Comparison of ENCODE assay signal across 18 mouse cellular contexts in genomic region chr11:84382450-84382849, GRCm38 (mm10).
DNase-seq lines count a peak whose midpoint lies in the region; ATAC-seq lines count a peak whose summit lies in the region.
"Had no signal": no experiment of that assay in that cellular context is flagged by ENCODE, and none has a peak within 500 bp of the region (broad histone marks: within the 10 kb centered on the region; RNA-seq: fewer than 3 reads in every experiment).

No protein-coding gene starts in this region.

- WGBS in heart, embryonic 11.5 days (ENCODE audit: insufficient replicate concordance) = 87% methylated on average over 13 of the region's 13 CpGs
- 17% methylated on average over 13 of the region's 13 CpGs for WGBS in forebrain, embryonic 13.5 days
- WGBS in neural tube, embryonic 12.5 days = 29% methylated on average over 13 of the region's 13 CpGs

- H3K4me3 ChIP-seq in heart, embryonic 11.5 days (ENCODE audit: low read depth, low read length) = no peak overlapping the region
- no peak overlapping the region for H3K4me3 ChIP-seq in forebrain, embryonic 13.5 days
- H3K4me3 ChIP-seq in neural tube, embryonic 12.5 days = no peak overlapping the region
- H3K4me3 ChIP-seq: gastrocnemius, adult 2 months; kidney, embryonic 15.5 days; limb, embryonic 12.5 days had no signal

- no peaks in the 10 kb centered on the region; the same call in 1 of the 2 replicates for H3K36me3 ChIP-seq in heart, embryonic 11.5 days (ENCODE audit: control insufficient read depth, insufficient read depth, low read length)
- H3K36me3 ChIP-seq in forebrain, embryonic 13.5 days (ENCODE audit: poor library complexity, severe bottlenecking) = peaks cover 9% of the 10 kb centered on the region; the same call in 1 of the 2 replicates
- no peaks in the 10 kb centered on the region for H3K36me3 ChIP-seq in neural tube, embryonic 12.5 days

- ATAC-seq in heart, embryonic 11.5 days (replicated peaks; ENCODE audit: insufficient number of reproducible peaks, low FRiP score, low TSS enrichment) = no peak
- ATAC-seq in forebrain, embryonic 13.5 days = peak; percentile 50; the same call in 1 of the 2 replicates
- ATAC-seq in neural tube, embryonic 12.5 days (ENCODE audit: low FRiP score, low read depth) = peak; percentile 93
- ATAC-seq: inflammation-experienced regulatory T-cells, adult 6 months; lung, postnatal 0 days had no signal

- H3K27me3 ChIP-seq in heart, embryonic 11.5 days (ENCODE audit: control insufficient read depth, insufficient read depth, low read length) = no peaks in the 10 kb centered on the region
- H3K27me3 ChIP-seq in forebrain, embryonic 13.5 days = no peaks in the 10 kb centered on the region
- no peaks in the 10 kb centered on the region for H3K27me3 ChIP-seq in neural tube, embryonic 12.5 days (replicated peaks)
- H3K27me3 ChIP-seq: kidney, embryonic 15.5 days; limb, embryonic 12.5 days had no signal

- H3K4me1 ChIP-seq in heart, embryonic 11.5 days (ENCODE audit: control insufficient read depth, insufficient read depth, low read length) = no peaks in the 10 kb centered on the region
- peaks cover 26% of the 10 kb centered on the region for H3K4me1 ChIP-seq in forebrain, embryonic 13.5 days
- peaks cover 30% of the 10 kb centered on the region for H3K4me1 ChIP-seq in neural tube, embryonic 12.5 days
- H3K4me1 ChIP-seq: limb, embryonic 12.5 days had no signal

- H3K27ac ChIP-seq in heart, embryonic 11.5 days (ENCODE audit: low read depth, low read length) = no peak overlapping the region
- H3K27ac ChIP-seq in forebrain, embryonic 13.5 days = no peak overlapping the region
- no peak overlapping the region for H3K27ac ChIP-seq in neural tube, embryonic 12.5 days
- H3K27ac ChIP-seq: gastrocnemius, adult 2 months; kidney, embryonic 15.5 days; limb, embryonic 12.5 days; liver, embryonic 14.5 days; stomach, postnatal 0 days had no signal

- no peak overlapping the region for H3K9ac ChIP-seq in heart, embryonic 11.5 days (ENCODE audit: low read depth, low read length)
- no peak overlapping the region for H3K9ac ChIP-seq in forebrain, embryonic 13.5 days
- no peak overlapping the region for H3K9ac ChIP-seq in neural tube, embryonic 12.5 days
- H3K9ac ChIP-seq: kidney, embryonic 15.5 days; limb, embryonic 12.5 days; liver, embryonic 14.5 days had no signal

- peak; percentile 62 for DNase-seq in heart, adult 11 months
- peak; percentile 33 for DNase-seq in Muller cell, postnatal 12 days (ENCODE audit: inconsistent ontology term)
- DNase-seq in natural killer cell, adult 2 months (ENCODE audit: low spot score in 2 of 2) = no peak
- no peak for DNase-seq in MN1 (ENCODE audit: low spot score)
- DNase-seq: adrenal gland, postnatal 25 days; cerebellum, adult 9-10 months; gastrocnemius, adult 2 months; heart, adult 18-20 months; thymus, postnatal 36 days had no signal

- no peaks in the 10 kb centered on the region for H3K9me3 ChIP-seq in heart, embryonic 11.5 days (replicated peaks; ENCODE audit: control insufficient read depth, low read length)
- no peaks in the 10 kb centered on the region for H3K9me3 ChIP-seq in forebrain, embryonic 13.5 days (replicated peaks)
- H3K9me3 ChIP-seq in neural tube, embryonic 12.5 days = no peaks in the 10 kb centered on the region
- H3K9me3 ChIP-seq: kidney, embryonic 15.5 days; limb, embryonic 12.5 days had no signal

- no peak overlapping the region for H3K4me2 ChIP-seq in heart, embryonic 11.5 days
- peak overlapping the region; percentile 30; the same call in 1 of the 2 replicates for H3K4me2 ChIP-seq in forebrain, embryonic 13.5 days
- peak overlapping the region; percentile 26; the same call in 1 of the 2 replicates for H3K4me2 ChIP-seq in neural tube, embryonic 12.5 days (replicated peaks)
- H3K4me2 ChIP-seq: kidney, embryonic 15.5 days; limb, embryonic 12.5 days had no signal

Comparison
In these comparisons a context has a peak if more than half of its experiments do, and no peak if none do; other contexts are left out.
1. DNase-seq: peak in heart, adult 11 months (single experiment) and Muller cell, postnatal 12 days (single experiment); none in natural killer cell, adult 2 months (0 of 2) and MN1 (single experiment).